Mouse (Mus musculus) ES-E14 (cell line): ENCODE data around the gene Pex1.

Source experiments
- ZC3H11A ChIP-seq: IDR thresholded peaks from 2 replicates; pipeline ENCODE4 v1.6.1; 2012; ENCODE audit warnings: low read depth, mild to moderate bottlenecking, inconsistent platforms, low read length, borderline replicate concordance
- ZNF384 ChIP-seq: IDR thresholded peaks from 2 replicates; pipeline ENCODE4 v1.6.1; 2012; ENCODE audit warnings: low read depth, low read length, inconsistent platforms

GRCm38 (mm10) chr5:3650881-3651280 is 55.0 kb downstream of the Pex1 start, which contains the start of gene Tmbim7:
- TF ChIP-seq ZNF384: no peak
- TF ChIP-seq ZC3H11A: no peak
